Mouse (Mus musculus): ENCODE results near the gene Crim1.
A peak's percentile ranks its signal among the peaks of the same experiment; 100 is the strongest.

Gene Crim1

GRCm38 (mm10) chr17:78209646-78210045 is 9.6 kb downstream of the Crim1 start:
- no peak for DNase-seq (ENCODE audit: low read depth, low spot score)

- DNase-seq (ENCODE audit: low read depth, low spot score): no peak
Observed at GRCm38 (mm10) chr17:78211881-78212280, 11.8 kb downstream of the Crim1 start.

GRCm38 (mm10) chr17:78213128-78213527 is 13.1 kb downstream of the Crim1 start:
- DNase-seq (ENCODE audit: low read depth, low spot score): no peak

GRCm38 (mm10) chr17:78216526-78216925 is 16.5 kb downstream of the Crim1 start:
- DNase-seq (ENCODE audit: low read depth, low spot score): no peak

- no peak for DNase-seq (ENCODE audit: low read depth, low spot score)
Observed at GRCm38 (mm10) chr17:78217406-78217805, 17.4 kb downstream of the Crim1 start.

- DNase-seq (ENCODE audit: low read depth, low spot score): no peak
Observed at GRCm38 (mm10) chr17:78218506-78219232, 18.6 kb downstream of the Crim1 start.

- DNase-seq (ENCODE audit: low read depth, low spot score): peak; percentile 59
Observed at GRCm38 (mm10) chr17:78221007-78221642, 21.1 kb downstream of the Crim1 start.

- DNase-seq (ENCODE audit: low read depth, low spot score): no peak
Observed at GRCm38 (mm10) chr17:78221860-78222259, 21.8 kb downstream of the Crim1 start.

GRCm38 (mm10) chr17:78223988-78224387 is 23.9 kb downstream of the Crim1 start:
- no peak for DNase-seq (ENCODE audit: low read depth, low spot score)

- no peak for DNase-seq (ENCODE audit: low read depth, low spot score)
Observed at GRCm38 (mm10) chr17:78225547-78225946, 25.5 kb downstream of the Crim1 start.

- DNase-seq (ENCODE audit: low read depth, low spot score): peak; percentile 65
Observed at GRCm38 (mm10) chr17:78227211-78227610, 27.2 kb downstream of the Crim1 start.

- no peak for DNase-seq (ENCODE audit: low read depth, low spot score)
Observed at GRCm38 (mm10) chr17:78231567-78231966, 31.5 kb downstream of the Crim1 start.

GRCm38 (mm10) chr17:78232703-78233102 is 32.7 kb downstream of the Crim1 start:
- DNase-seq (ENCODE audit: low read depth, low spot score): peak; percentile 35

GRCm38 (mm10) chr17:78233873-78234272 is 33.8 kb downstream of the Crim1 start:
- DNase-seq (ENCODE audit: low read depth, low spot score): peak; percentile 57

GRCm38 (mm10) chr17:78236126-78236525 is 36.1 kb downstream of the Crim1 start:
- no peak for DNase-seq (ENCODE audit: low read depth, low spot score)

GRCm38 (mm10) chr17:78237954-78238353 is 37.9 kb downstream of the Crim1 start:
- no peak for DNase-seq (ENCODE audit: low read depth, low spot score)

- no peak for DNase-seq (ENCODE audit: low read depth, low spot score)
Observed at GRCm38 (mm10) chr17:78240161-78240560, 40.1 kb downstream of the Crim1 start.

- no peak for DNase-seq (ENCODE audit: low read depth, low spot score)
Observed at GRCm38 (mm10) chr17:78241238-78241637, 41.2 kb downstream of the Crim1 start.

GRCm38 (mm10) chr17:78244752-78245151 is 44.7 kb downstream of the Crim1 start:
- no peak for DNase-seq (ENCODE audit: low read depth, low spot score)

- DNase-seq (ENCODE audit: low read depth, low spot score): no peak
Observed at GRCm38 (mm10) chr17:78245444-78245843, 45.4 kb downstream of the Crim1 start.

GRCm38 (mm10) chr17:78246634-78247383 is 46.8 kb downstream of the Crim1 start:
- DNase-seq (ENCODE audit: low read depth, low spot score): no peak

- DNase-seq (ENCODE audit: low read depth, low spot score): no peak
Observed at GRCm38 (mm10) chr17:78248197-78248596, 48.1 kb downstream of the Crim1 start.

- DNase-seq (ENCODE audit: low read depth, low spot score): no peak
Observed at GRCm38 (mm10) chr17:78248943-78249342, 48.9 kb downstream of the Crim1 start.

All from brain, adult 2 months (tissue).